Mouse (Mus musculus) adrenal gland, adult (tissue): Measurements from ENCODE around the gene Madd.

Experiments used
- DNase-seq, 2 experiments: peaks; one replicate each; pipeline ENCODE4 v3.0.0; 2022 to 2023; ENCODE audit warnings: low spot score in 1 of 2; ENCODE audit not compliant: inconsistent age in 2 of 2

The Madd gene

DNA sequence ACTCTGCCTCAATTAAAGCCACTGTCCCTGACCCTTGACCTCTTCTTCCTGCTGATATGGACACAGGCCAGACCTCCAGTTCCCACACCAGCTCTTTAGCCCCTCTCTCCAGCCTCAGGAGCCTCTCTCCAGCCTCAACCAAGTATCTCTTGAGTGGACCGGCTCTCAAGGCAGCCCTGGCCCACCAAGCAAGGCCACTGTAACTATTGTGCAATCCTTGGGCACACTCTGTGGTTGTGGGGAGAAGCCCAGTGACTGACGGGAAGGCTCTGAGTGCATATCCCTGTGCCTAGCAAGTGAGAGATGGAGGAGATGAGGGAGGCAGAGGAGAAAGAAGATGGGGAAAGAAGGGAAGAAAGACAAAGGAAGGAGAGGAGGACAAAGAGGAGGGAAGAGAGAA is 85.5 kb downstream of the Madd start:
- peak; percentile 53 to 78 for DNase-seq

DNA sequence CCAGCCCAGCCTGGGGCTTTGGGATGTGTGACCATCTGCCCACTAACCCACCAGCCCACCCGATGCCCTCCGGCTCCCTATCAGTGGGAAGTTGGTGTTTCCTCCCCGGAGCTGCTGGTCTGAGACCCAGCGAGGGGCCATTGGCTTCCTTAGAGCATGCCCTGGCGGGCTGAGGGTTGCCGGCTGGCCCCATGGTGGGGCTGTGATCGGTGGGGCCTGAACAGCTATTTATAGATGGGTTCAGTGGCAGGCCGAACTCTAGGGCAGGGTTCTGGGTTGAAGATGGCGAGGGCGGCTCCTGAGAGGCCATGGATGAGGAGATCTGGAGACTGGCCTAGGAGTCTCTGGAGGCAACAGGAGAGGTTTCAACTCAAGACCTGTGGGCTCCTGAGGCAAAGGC is 86.6 kb downstream of the Madd start:
- no peak for DNase-seq

DNA sequence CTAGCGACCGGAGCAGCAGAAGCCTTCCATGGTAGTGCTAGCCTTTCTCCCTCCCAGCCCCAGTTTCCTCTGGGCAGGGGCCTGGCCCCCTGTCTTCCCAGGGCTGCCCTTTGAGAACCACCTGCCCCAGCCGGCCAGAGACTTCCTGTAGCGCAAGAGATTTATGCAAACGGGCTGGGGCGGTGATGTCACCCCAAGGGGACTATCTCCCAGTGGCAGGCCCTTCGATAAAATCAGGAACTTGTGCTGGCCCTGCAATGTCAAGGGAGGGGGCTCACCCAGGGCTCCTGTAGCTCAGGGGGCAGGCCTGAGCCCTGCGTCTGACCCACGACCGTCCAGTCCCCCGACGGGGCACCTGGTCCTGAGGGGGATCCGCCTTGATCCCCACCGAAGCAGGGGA is 87.1 kb downstream of the Madd start:
- DNase-seq = peak in 1 of 2 experiments; percentile 46

DNA sequence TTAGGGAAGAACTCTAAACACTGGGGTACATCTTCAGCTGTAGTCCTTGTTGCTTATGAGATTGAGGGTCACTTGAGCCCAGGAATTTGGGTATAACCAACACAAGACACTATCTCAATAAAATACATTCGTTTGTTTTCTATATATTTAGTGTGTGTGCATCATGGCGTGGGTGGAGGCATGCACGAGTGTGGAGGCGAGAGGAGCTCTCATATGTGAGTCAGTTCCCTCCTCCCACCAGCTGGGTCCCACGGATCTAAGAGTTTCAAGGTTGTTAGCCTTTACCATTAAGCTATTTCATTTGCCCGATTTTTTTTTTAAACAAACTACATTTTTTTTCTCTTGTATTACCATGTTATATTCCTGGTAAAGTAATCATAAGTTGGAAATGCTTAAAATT is 92.8 kb downstream of the Madd start:
- DNase-seq = no peak

DNA sequence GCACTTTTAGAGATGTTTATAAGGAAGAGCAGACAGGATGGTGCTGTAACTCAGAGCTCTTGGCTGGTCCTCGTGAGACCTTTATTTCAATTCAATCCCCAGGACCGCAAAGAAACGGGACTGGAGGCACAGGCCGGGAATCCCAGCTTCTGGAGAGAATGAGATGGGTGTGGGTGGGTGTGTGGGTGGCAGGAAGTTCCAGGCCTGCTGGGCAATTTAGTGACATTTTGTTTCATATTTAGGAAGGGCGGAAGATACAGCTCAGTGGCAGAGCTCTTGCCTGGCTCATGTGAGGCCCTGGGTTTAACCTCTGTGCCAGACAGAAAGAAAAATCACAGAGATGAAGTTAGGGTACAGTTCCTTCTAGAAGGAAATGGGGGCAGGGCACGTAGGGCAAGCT is 93.4 kb downstream of the Madd start:
- DNase-seq = no peak

DNA sequence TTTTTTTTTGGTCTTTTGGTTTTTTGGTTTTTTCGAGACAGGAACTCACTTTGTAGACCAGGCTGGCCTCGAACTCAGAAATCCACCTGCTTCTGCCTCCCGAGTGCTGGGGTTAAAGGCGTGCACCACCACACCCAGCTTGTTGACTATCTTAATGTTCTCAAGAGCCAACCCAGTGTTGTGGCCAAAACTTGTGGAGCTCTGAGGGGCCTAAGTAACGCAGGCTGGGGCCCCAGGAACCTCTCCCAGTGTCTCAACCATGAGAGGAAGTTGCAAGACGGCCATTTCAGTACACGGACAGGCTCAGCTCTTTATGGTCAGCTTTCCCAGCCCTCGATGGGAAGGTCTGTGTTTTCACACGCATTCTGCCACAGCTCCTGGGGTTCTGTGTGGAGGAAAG is 94.7 kb downstream of the Madd start:
- no peak for DNase-seq

DNA sequence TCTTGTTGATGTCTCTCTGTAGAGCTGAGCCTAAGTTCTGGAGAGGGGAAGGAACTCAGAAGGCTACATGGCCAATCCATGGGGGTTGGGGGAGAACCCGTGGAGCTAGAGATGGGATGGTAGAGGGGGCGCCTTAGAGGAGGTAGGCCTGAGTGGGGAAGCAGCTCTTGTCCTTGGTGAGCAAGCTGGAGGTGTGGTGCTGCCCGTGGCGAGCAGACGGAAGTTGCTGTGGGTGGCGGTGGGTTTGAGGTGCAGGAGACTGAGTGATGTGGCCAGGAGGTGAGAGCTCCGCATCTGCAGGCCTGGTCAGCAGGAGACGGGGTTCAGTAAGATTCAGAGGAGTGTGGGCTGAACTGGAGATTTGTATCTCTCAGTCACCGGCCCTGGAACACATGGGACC is 96.2 kb downstream of the Madd start:
- DNase-seq = peak in 1 of 2 experiments; percentile 18
